Mouse (Mus musculus) kidney, postnatal 0 days (tissue): Measurements from ENCODE around the gene Lpar1. TPM values are rescaled to one million over a fixed set of nuclear protein-coding genes. Genes with fewer than 3 reads are reported as not detected.
A peak's percentile ranks its signal among the peaks of the same experiment; 100 is the strongest.

ENCODE experiments used
- ATAC-seq: fragments of 200-750 bp; cut with Nextera tagmentation; replicated peaks from 2 replicates; pipeline ENCODE4 v1.8.0; 2017; ENCODE audit warnings: low read depth, moderate number of reproducible peaks, moderate TSS enrichment, moderate library complexity; ENCODE audit not compliant: low FRiP score
- DNase-seq: peaks from one replicate; pipeline ENCODE4 v3.0.0-alpha.2; 2016; ENCODE audit warnings: low spot score
- H3K27ac ChIP-seq: fragments of 300-500 bp; sonication (generic); 2 replicates; pipeline ENCODE4 v1.5.1; 2014; ENCODE audit warnings: mild to moderate bottlenecking
- H3K27me3 ChIP-seq: fragments of 300-500 bp; sonication (generic); 2 replicates; pipeline ENCODE4 v1.6.1; 2014; ENCODE audit warnings: low read length, mixed read lengths; ENCODE audit not compliant: insufficient read depth
- H3K36me3 ChIP-seq: fragments of 300-500 bp; sonication (generic); 2 replicates; pipeline ENCODE4 v1.6.1; 2014; ENCODE audit warnings: low read length, mixed read lengths; ENCODE audit not compliant: insufficient read depth
- H3K4me1 ChIP-seq: fragments of 300-500 bp; sonication (generic); replicated peaks from 2 replicates; pipeline ENCODE4 v1.6.1; 2014; ENCODE audit warnings: antibody characterized with exemption, low read length, mixed read lengths; ENCODE audit not compliant: insufficient read depth
- H3K4me2 ChIP-seq: fragments of 300-500 bp; sonication (generic); 2 replicates; pipeline ENCODE4 v1.6.1; 2014; ENCODE audit warnings: mild to moderate bottlenecking, low read length, moderate library complexity, mixed read lengths
- H3K4me3 ChIP-seq: fragments of 300-500 bp; sonication (generic); replicated peaks from 2 replicates; pipeline ENCODE4 v1.5.1; 2014; ENCODE audit warnings: low read depth, low read length
- H3K9ac ChIP-seq: fragments of 300-500 bp; sonication (generic); 2 replicates; pipeline ENCODE4 v1.6.1; 2014; ENCODE audit warnings: low read depth, low read length
- H3K9me3 ChIP-seq: fragments of 300-500 bp; sonication (generic); replicated peaks from 2 replicates; pipeline ENCODE4 v1.6.1; 2016; ENCODE audit warnings: low read length, inconsistent platforms, mixed read lengths
- CTCF ChIP-seq: IDR thresholded peaks from 2 replicates; pipeline ENCODE4 v1.5.1; 2016; ENCODE audit warnings: antibody characterized with exemption, low read depth, mild to moderate bottlenecking, moderate library complexity
- WGBS: fragments of 180-500 bp; shearing (Covaris S2); extraction: QIAGEN DNeasy Blood & Tissue Kit; methylation state at CpG from one replicate; pipeline ENCODE4 v1.1.7; 2014; 5-methylcytosine and 5-hydroxymethylcytosine counted together
- polyA plus RNA-seq: library from polyadenylated mRNA; unstranded; fragments of >200 nt; fragmentation: Nextera tagmentation; extraction: Ambion mirVana; gene quantifications from 2 replicates; pipeline ENCODE4 v1.2.1, GENCODE M21; 2015

Lpar1 gene
- polyA plus RNA-seq, 1 experiment from 2014 or later, result 24.9 TPM

DNA sequence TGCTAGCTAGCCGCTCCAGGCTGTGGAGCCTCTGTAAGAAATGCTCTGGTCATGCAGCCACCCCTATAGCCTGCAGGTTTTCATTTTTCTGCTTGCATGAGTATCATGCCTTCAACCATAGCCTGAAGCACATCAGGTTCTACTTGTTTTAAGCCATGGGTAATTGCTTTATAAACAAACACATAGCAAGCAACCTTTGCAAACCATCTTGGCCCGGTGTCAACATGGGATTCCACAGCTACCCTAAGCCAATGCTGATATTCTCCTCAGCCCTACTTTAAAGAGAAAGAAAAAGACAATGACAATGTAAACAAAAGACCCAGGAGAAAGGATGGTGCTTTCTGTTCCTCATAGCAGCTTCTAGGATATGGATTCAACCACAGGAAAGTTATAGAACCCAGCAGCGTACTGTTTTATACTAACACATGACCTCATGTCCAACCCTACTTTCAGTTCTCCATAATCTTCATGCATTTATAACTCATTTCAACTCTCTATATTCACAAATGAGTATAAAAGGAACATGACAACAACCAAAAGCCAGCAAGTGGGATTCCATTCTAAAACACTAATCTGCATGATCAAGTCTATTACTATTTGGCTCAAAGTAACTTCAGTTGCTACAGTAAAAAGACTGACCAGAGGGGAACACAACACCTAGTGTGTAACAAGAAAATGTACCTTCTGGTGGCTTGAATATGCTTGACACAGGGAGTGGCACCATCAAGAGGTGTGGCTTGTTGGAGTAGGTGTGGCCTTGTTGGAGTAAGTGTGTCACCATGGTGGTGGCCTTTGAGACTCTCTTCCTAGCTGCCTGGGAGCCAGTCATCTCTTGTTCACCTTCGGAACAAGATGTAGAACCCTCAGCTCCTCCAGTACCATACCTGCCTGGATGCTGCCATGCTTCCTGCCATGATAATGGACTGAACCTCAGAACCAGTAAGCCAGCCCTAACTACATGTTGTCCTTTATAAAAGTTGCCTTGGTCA, 46.9 kb downstream of the Lpar1 start:
- no peak overlapping the region for H3K4me3 ChIP-seq
- H3K27me3 ChIP-seq, result no peaks in the 10 kb centered on the region
- H3K27ac ChIP-seq, result no peak overlapping the region
- no peak overlapping the region for H3K4me2 ChIP-seq
- ATAC-seq, result no peak
- 95% methylated on average over 4 of the region's 4 CpGs for WGBS
- H3K9ac ChIP-seq, result no peak overlapping the region
- DNase-seq, result no peak
- no peaks in the 10 kb centered on the region for H3K4me1 ChIP-seq
- no peaks in the 10 kb centered on the region for H3K36me3 ChIP-seq
- H3K9me3 ChIP-seq, result no peaks in the 10 kb centered on the region
- TF ChIP-seq CTCF, result no peak

DNA sequence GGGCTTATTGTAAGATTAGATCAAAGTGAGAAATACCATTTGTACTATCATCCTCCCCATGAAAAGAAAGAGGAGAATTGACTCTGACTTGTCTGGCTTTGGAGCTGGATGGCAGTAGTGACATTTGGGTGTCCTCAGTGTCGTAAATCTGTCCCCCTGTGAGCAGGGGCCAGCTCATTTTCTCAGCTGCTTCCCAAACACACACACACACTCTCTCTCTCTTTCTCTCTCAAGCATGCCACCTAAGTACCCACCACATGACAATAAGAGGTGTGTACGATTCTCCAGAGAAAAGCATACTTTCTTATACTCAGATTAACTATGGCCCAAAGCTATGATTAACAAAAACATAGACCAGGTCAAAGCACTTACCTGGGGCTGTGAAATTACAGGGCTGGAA, 49.4 kb downstream of the Lpar1 start:
- peak; percentile 44 for DNase-seq
- TF ChIP-seq CTCF, result no peak
- Histone ChIP-seq H3K4me3 (no peak overlapping the region), H3K9me3 (no peaks in the 10 kb centered on the region), H3K9ac (no peak overlapping the region), H3K27ac (no peak overlapping the region), H3K4me2 (no peak overlapping the region), H3K36me3 (no peaks in the 10 kb centered on the region), H3K4me1 (no peaks in the 10 kb centered on the region), H3K27me3 (no peaks in the 10 kb centered on the region)
- WGBS, result 48% methylated on average over 2 of the region's 2 CpGs
- ATAC-seq, result 0 out of 2 replicates have a peak, but pooled peaks have one; percentile 21

- Histone ChIP-seq H3K36me3 (no peaks in the 10 kb centered on the region), H3K4me1 (0 out of 2 replicates have a peak, but pooled peaks cover 2% of the 10 kb centered on the region), H3K4me2 (no peak overlapping the region), H3K4me3 (no peak overlapping the region), H3K27ac (no peak overlapping the region), H3K9me3 (no peaks in the 10 kb centered on the region), H3K27me3 (no peaks in the 10 kb centered on the region), H3K9ac (no peak overlapping the region)
- WGBS, result 64% methylated on average over 21 of the region's 21 CpGs
- TF ChIP-seq CTCF, result no peak
- no peak for DNase-seq
- ATAC-seq, result no peak
Observed at GRCm38 (mm10) chr4:58501012-58501777, 52.5 kb downstream of the Lpar1 start.

DNA sequence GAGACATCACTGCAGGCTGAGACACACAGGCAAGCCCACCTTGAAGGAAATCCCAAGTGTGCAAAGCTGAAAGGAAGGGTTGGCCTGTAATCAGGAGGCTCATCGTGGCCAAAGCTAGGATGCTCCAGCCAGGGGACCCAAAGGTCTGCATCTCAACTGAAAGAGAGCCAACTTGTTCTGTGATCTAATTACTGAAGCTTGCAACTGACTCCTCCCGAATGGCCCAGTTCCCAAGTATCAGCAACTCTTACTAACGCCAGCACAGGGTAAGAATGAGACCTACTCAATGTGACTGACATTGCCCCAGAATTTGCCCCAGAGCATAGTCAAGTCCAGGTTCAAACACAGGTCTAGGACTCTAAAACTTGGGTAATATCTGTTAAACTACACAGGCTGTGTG, 53.9 kb downstream of the Lpar1 start:
- no peaks in the 10 kb centered on the region for H3K27me3 ChIP-seq
- H3K36me3 ChIP-seq, result no peaks in the 10 kb centered on the region
- no peak overlapping the region for H3K27ac ChIP-seq
- WGBS, result 58% methylated on average over 3 of the region's 3 CpGs
- TF ChIP-seq CTCF, result no peak
- 0 out of 2 replicates have a peak, but pooled peaks cover 2% of the 10 kb centered on the region for H3K4me1 ChIP-seq
- no peak overlapping the region for H3K4me3 ChIP-seq
- DNase-seq (no peak), ATAC-seq (no peak)
- no peak overlapping the region for H3K4me2 ChIP-seq
- no peaks in the 10 kb centered on the region for H3K9me3 ChIP-seq
- H3K9ac ChIP-seq, result no peak overlapping the region

- no peak overlapping the region for H3K27ac ChIP-seq
- 75% methylated on average over 3 of the region's 3 CpGs for WGBS
Observed at GRCm38 (mm10) chr4:58499241-58499640, 54.5 kb downstream of the Lpar1 start.

GRCm38 (mm10) chr4:58498734-58499133, 55.0 kb downstream of the Lpar1 start:
- no peak overlapping the region for H3K4me2 ChIP-seq
- no peak overlapping the region for H3K27ac ChIP-seq
- H3K4me1 ChIP-seq, result 0 out of 2 replicates have a peak, but pooled peaks cover 2% of the 10 kb centered on the region
- H3K4me3 ChIP-seq, result no peak overlapping the region
- no peak for TF ChIP-seq CTCF
- 66% methylated on average over 6 of the region's 6 CpGs for WGBS
- no peaks in the 10 kb centered on the region for H3K9me3 ChIP-seq
- DNase-seq (no peak), ATAC-seq (no peak)
- no peak overlapping the region for H3K9ac ChIP-seq
- no peaks in the 10 kb centered on the region for H3K36me3 ChIP-seq
- no peaks in the 10 kb centered on the region for H3K27me3 ChIP-seq

More at GRCm38 (mm10) chr4:58499241-58499640, 54.5 kb downstream of the Lpar1 start:
- TF ChIP-seq CTCF, result no peak
- no peak overlapping the region for H3K4me2 ChIP-seq
- ATAC-seq (no peak), DNase-seq (no peak)
- H3K36me3 ChIP-seq, result no peaks in the 10 kb centered on the region
- H3K9ac ChIP-seq, result no peak overlapping the region
- H3K4me3 ChIP-seq, result no peak overlapping the region
- 0 out of 2 replicates have a peak, but pooled peaks cover 2% of the 10 kb centered on the region for H3K4me1 ChIP-seq
- no peaks in the 10 kb centered on the region for H3K27me3 ChIP-seq
- no peaks in the 10 kb centered on the region for H3K9me3 ChIP-seq
